Mouse (Mus musculus) spleen, postnatal 0 days (tissue): ENCODE measurements around the gene Vmn1r201. TPM values are rescaled to one million over a fixed set of nuclear protein-coding genes. Genes with fewer than 3 reads are reported as not detected.

ENCODE experiments used
- polyA plus RNA-seq: library from polyadenylated mRNA; unstranded; fragments of >200 nt; fragmentation: Nextera tagmentation; extraction: Ambion mirVana; gene quantifications from 2 replicates; pipeline ENCODE4 v1.2.1, GENCODE M21; 2015

Gene Vmn1r201
- polyA plus RNA-seq: not detected in 2 replicates

DNA sequence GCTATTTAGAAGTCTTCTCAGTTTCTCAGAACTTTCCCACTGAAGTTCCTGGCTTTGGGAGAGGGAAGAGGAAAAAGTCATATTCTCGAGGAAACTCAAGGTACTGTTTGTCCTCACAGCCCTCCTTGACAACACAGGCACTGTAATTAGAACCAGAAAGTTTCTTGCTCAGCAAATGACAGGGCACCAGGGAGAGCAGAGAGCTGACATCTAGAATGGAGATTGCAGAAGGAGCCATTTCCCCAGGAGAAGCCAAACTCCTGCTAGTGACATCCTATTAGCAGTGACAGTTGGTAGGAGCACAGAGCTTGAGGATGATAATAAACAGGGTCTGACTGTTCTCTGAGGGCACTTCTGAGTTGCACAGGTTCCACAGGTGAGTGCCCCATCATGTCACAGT lies at the start of gene Vmn1r201:
Vmn1r201 (plus strand) TSS at position 301 of the 400 bp plus-strand sequence.

DNA sequence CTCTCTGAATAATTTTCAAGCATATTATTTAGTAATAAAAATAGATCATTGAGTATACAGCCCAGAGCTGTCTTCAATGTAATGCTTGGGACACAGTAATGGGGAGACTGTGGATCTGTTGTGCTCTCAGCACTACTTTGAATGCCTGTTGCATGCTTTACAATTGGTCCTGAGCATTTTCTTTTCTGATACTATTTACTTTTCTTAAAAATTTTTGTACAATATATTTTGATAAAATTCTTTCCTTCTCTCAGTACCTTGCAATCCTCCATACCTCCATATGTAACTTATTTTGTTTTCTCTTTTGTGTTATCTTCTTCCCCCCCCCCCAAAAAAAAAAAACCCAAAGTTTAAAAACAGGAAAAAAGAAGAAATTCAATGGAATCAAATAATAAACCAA lies 33.6 kb downstream of the Vmn1r201 start, which contains the start of gene Vmn1r202:
Vmn1r202 (minus strand) TSS at position 101 of the 400 bp plus-strand sequence.

DNA sequence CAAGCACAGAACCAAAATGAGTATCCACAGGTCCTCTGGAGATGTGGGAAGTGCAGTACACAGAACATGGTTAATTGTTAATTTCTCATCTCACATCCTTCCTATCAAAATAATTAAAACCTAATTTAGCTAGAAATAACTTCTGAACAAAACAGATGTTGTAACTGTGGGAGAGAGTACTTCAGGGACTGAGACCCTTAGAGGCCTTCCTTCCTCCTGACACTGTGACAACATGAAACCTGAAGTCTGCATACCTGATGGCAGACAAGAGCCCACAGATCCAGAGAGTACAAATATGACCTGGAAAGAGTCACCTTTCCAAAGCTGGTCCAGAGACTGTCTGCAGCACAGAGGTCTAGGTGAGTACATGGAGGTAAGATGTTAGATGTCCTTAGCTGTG lies 46.1 kb downstream of the Vmn1r201 start, which contains the start of gene Vmn1r203:
Vmn1r203 (plus strand) TSS at position 301 of the 400 bp plus-strand sequence.

Other genes with a start within 250 kb of the Vmn1r201 start
- not detected in 2 replicates for gene Vmn1r193, start 248.8 kb upstream of the Vmn1r201 start, polyA plus RNA-seq
- gene Vmn1r194, start 227.7 kb upstream of the Vmn1r201 start, polyA plus RNA-seq: not detected in 2 replicates
- gene Vmn1r195, start 201.4 kb upstream of the Vmn1r201 start, polyA plus RNA-seq: not detected in 2 replicates
- not detected in 2 replicates for gene Vmn1r196, start 182.0 kb upstream of the Vmn1r201 start, polyA plus RNA-seq
- gene Vmn1r197, start 147.3 kb upstream of the Vmn1r201 start, polyA plus RNA-seq: not detected in 2 replicates
- not detected in 2 replicates for gene Vmn1r198, start 121.6 kb upstream of the Vmn1r201 start, polyA plus RNA-seq
- not detected in 2 replicates for gene Vmn1r199, start 92.1 kb upstream of the Vmn1r201 start, polyA plus RNA-seq
- not detected in 2 replicates for gene Vmn1r200, start 81.5 kb upstream of the Vmn1r201 start, polyA plus RNA-seq
- gene Vmn1r202, start 33.5 kb downstream of the Vmn1r201 start, polyA plus RNA-seq: not detected in 2 replicates
- gene Vmn1r203, start 46.2 kb downstream of the Vmn1r201 start, polyA plus RNA-seq: not detected in 2 replicates
- not detected in 2 replicates for gene Vmn1r204, start 81.3 kb downstream of the Vmn1r201 start, polyA plus RNA-seq
- gene Vmn1r205, start 121.1 kb downstream of the Vmn1r201 start, polyA plus RNA-seq: not detected in 2 replicates
- gene Vmn1r206, start 152.3 kb downstream of the Vmn1r201 start, polyA plus RNA-seq: not detected in 2 replicates